Mouse (Mus musculus): ENCODE data around the gene Trim14.

DNA sequence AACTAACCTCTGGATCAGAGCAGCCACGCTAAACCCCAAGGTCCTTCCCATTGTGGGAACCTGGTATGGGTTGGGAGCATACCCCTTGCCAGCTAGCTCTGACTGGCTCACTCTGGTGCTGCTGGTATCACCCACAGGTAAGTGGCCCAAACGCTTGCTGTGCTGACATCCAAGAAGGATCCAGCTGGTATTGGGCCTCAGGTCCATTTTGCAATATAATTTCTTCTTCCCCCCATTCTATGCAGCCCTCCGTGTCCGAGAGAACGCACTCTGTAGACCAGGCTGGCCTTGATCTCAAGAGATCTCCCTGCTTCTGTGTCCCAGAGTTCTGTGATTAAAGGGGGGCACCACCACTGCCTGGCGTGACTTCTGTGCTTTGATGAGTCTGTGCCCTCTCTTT, 42.9 kb downstream of the Trim14 start:
- no peak for TF ChIP-seq CTCF (IDR thresholded peaks at IDR 0.05; ENCODE audit: extremely low read depth, insufficient read length, insufficient replicate concordance, low read depth, low read length)
- no peak for TF ChIP-seq POLR2A (IDR thresholded peaks at IDR 0.05; ENCODE audit: low read depth, low read length)
